Mouse (Mus musculus) CH12.LX (cell line): ENCODE data around the gene Nt5c1a. TPM values are rescaled to one million over a fixed set of nuclear protein-coding genes. Genes with fewer than 3 reads are reported as not detected.

Experiments used
- DNase-seq: peaks from one replicate; pipeline ENCODE4 v3.0.0-alpha.2; 2013; ENCODE audit errors: extremely low read depth
- H3K27ac ChIP-seq: 2 replicates; pipeline ENCODE4 v1.5.1; 2012; ENCODE audit warnings: low read depth, mild to moderate bottlenecking, control low read depth, moderate library complexity; ENCODE audit not compliant: insufficient read depth
- H3K27me3 ChIP-seq: replicated peaks from 2 replicates; pipeline ENCODE3; 2012; ENCODE audit warnings: inconsistent platforms
- H3K36me3 ChIP-seq, 2 experiments: replicated peaks in 1 of 2; 2 replicates each; pipeline versions ENCODE3 to v1.6.1; 2012; ENCODE audit warnings: inconsistent platforms in 1 of 2, low read length in 1 of 2, mild to moderate bottlenecking in 1 of 2, mixed read lengths in 1 of 2, moderate library complexity in 1 of 2; ENCODE audit not compliant: control insufficient read depth in 1 of 2, insufficient read depth in 1 of 2
- H3K4me1 ChIP-seq, 2 experiments: 2 replicates each; pipeline ENCODE4 v1.6.1; 2012; ENCODE audit warnings: inconsistent platforms in 1 of 2, moderate library complexity in 1 of 2; ENCODE audit not compliant: insufficient read depth in 2 of 2, control insufficient read depth in 1 of 2
- H3K4me2 ChIP-seq: 2 replicates; pipeline ENCODE4 v1.6.1; 2012; ENCODE audit warnings: low read depth, mild to moderate bottlenecking, control low read depth; ENCODE audit not compliant: poor library complexity, insufficient read depth, severe bottlenecking
- H3K4me3 ChIP-seq, 3 experiments: fragments of 150-350 bp in 1 of 3; sonication (generic) in 1 of 3; replicated peaks in 1 of 3; 2 replicates each; pipeline versions ENCODE3 to v1.5.1; 2011 to 2012; ENCODE audit warnings: low read depth in 2 of 3, low read length in 2 of 3, mild to moderate bottlenecking in 2 of 3, moderate library complexity in 2 of 3, control low read depth in 1 of 3, improper control_type of control experiment in 1 of 3, inconsistent platforms in 1 of 3, mixed read lengths in 1 of 3; ENCODE audit not compliant: poor library complexity in 1 of 3
- H3K79me2 ChIP-seq: replicated peaks from 2 replicates; pipeline ENCODE4 v1.6.1; 2012; ENCODE audit warnings: mild to moderate bottlenecking, moderate library complexity; ENCODE audit not compliant: control insufficient read depth, poor library complexity, insufficient read depth, severe bottlenecking; ENCODE audit errors: extremely low read depth
- H3K9ac ChIP-seq: 2 replicates; pipeline ENCODE4 v1.6.1; 2012; ENCODE audit warnings: low read depth, mild to moderate bottlenecking, control low read depth, moderate library complexity; ENCODE audit not compliant: insufficient read depth
- H3K9me3 ChIP-seq: replicated peaks from 2 replicates; pipeline ENCODE3; 2012; ENCODE audit warnings: low read length, inconsistent platforms, mixed read lengths
- CHD1 ChIP-seq: IDR thresholded peaks from 2 replicates; pipeline ENCODE4 v1.6.1; 2012; ENCODE audit warnings: low read depth, low read length, improper control_type of control experiment, inconsistent platforms
- CTCF ChIP-seq, 2 experiments: IDR thresholded peaks in 1 of 2; conservative IDR thresholded peaks in 1 of 2; 2 replicates each; pipeline ENCODE4 v1.5.1; 2011 to 2012; ENCODE audit warnings: low read depth in 2 of 2, low read length in 2 of 2, improper control_type of control experiment in 1 of 2, inconsistent platforms in 1 of 2, mild to moderate bottlenecking in 1 of 2, moderate library complexity in 1 of 2
- ELF1 ChIP-seq: IDR thresholded peaks from 2 replicates; pipeline ENCODE4 v1.6.1; 2014; ENCODE audit warnings: low read depth, mild to moderate bottlenecking, inconsistent platforms, low read length, improper control_type of control experiment
- EP300 ChIP-seq: IDR thresholded peaks from 2 replicates; pipeline ENCODE4 v1.6.1; 2011; ENCODE audit warnings: low read length, improper control_type of control experiment
- HCFC1 ChIP-seq: IDR thresholded peaks from 2 replicates; pipeline ENCODE4 v1.6.1; 2012; ENCODE audit warnings: low read depth, mild to moderate bottlenecking, inconsistent platforms, low read length, improper control_type of control experiment
- JUN ChIP-seq: IDR thresholded peaks from 2 replicates; pipeline ENCODE4 v1.6.1; 2011; ENCODE audit warnings: low read depth, mild to moderate bottlenecking, low read length, improper control_type of control experiment, moderate library complexity; ENCODE audit not compliant: insufficient read depth
- JUND ChIP-seq: conservative IDR thresholded peaks from 2 replicates; pipeline ENCODE4 v1.6.1; 2011; ENCODE audit warnings: low read depth, low read length, improper control_type of control experiment
- KAT2A ChIP-seq: IDR thresholded peaks from 2 replicates; pipeline ENCODE4 v1.6.1; 2012; ENCODE audit warnings: low read length, improper control_type of control experiment, inconsistent platforms; ENCODE audit not compliant: insufficient replicate concordance
- MAX ChIP-seq: IDR thresholded peaks from 2 replicates; pipeline ENCODE4 v1.6.1; 2011; ENCODE audit warnings: low read length, improper control_type of control experiment
- MAZ ChIP-seq: IDR thresholded peaks from 2 replicates; pipeline ENCODE4 v1.6.1; 2012; ENCODE audit warnings: low read depth, mild to moderate bottlenecking, inconsistent platforms, low read length, improper control_type of control experiment, moderate library complexity
- MEF2A ChIP-seq: IDR thresholded peaks from 2 replicates; pipeline ENCODE4 v1.6.1; 2014; ENCODE audit warnings: low read depth, mild to moderate bottlenecking, inconsistent platforms, low read length, improper control_type of control experiment, borderline replicate concordance
- MXI1 ChIP-seq: IDR thresholded peaks from 2 replicates; pipeline ENCODE4 v1.6.1; 2011; ENCODE audit warnings: mild to moderate bottlenecking, low read depth, low read length, improper control_type of control experiment
- MYC ChIP-seq: IDR thresholded peaks from 2 replicates; pipeline ENCODE4 v1.6.1; 2011; ENCODE audit warnings: low read depth, mild to moderate bottlenecking, improper control_type of control experiment, low read length
- RAD21 ChIP-seq: IDR thresholded peaks from 2 replicates; pipeline ENCODE4 v1.6.1; 2011; ENCODE audit warnings: low read depth, mild to moderate bottlenecking, low read length, improper control_type of control experiment, moderate library complexity
- RCOR1 ChIP-seq: conservative IDR thresholded peaks from 2 replicates; pipeline ENCODE4 v1.6.1; 2012; ENCODE audit warnings: low read depth, mild to moderate bottlenecking, inconsistent platforms, low read length, improper control_type of control experiment
- SMC3 ChIP-seq: IDR thresholded peaks from 2 replicates; pipeline ENCODE4 v1.6.1; 2011; ENCODE audit warnings: low read depth, low read length, improper control_type of control experiment
- ZMIZ1 ChIP-seq: IDR thresholded peaks from 2 replicates; pipeline ENCODE4 v1.6.1; 2012; ENCODE audit warnings: low read depth, mild to moderate bottlenecking, inconsistent platforms, low read length, improper control_type of control experiment
- dilution Hi-C: fragments of 300-500 bp; cut with MboI; formaldehyde crosslinking; loops from 2 replicates; pipeline ENCODE4 v1.14.3; 2020; ENCODE audit warnings: low sequenced_read_pairs; ENCODE audit not compliant: extremely low pct_unique_long_range_greater_than_20kb, extremely low pct_ligation_motif_present
- in situ Hi-C: fragments of 300-500 bp; cut with MboI; formaldehyde crosslinking; loops from 3 replicates; pipeline ENCODE4 v1.14.3; 2019; ENCODE audit warnings: low sequenced_read_pairs, low pct_ligation_motif_present, low pct_unique_long_range_greater_than_20kb, mixed read lengths
- polyA plus RNA-seq: library from polyadenylated mRNA; unstranded; fragments of >175 nt; gene quantifications from 2 replicates; pipeline ENCODE4 v1.2.1, GENCODE M21; 2012; ENCODE audit warnings: low read depth; ENCODE audit not compliant: insufficient read length
- total RNA-seq, 2 experiments: library from RNA; depleted of rRNA; stranded (reverse); fragments of 300-350 nt in 1 of 2; fragments of >200 nt in 1 of 2; gene quantifications; 2 replicates each; pipeline ENCODE4 v1.2.3; 2012 to 2014

The Nt5c1a gene
- total and polyA plus RNA-seq, 3 experiments, result not detected

GRCm38 (mm10) chr4:123200771-123201185, 526 bp upstream of the Nt5c1a start:
- dilution Hi-C loops, result no loop called here
- Histone ChIP-seq H3K4me1 (no peaks in the 10 kb centered on the region), H3K4me2 (no peak overlapping the region), H3K9me3 (no peaks in the 10 kb centered on the region), H3K4me3 (no peak overlapping the region), H3K9ac (no peak overlapping the region), H3K27me3 (peaks cover 72% of the 10 kb centered on the region), H3K79me2 (no peaks in the 10 kb centered on the region), H3K27ac (no peak overlapping the region), H3K36me3 (no peaks in the 10 kb centered on the region)
- TF ChIP-seq MXI1, result no peak
- no peak for TF ChIP-seq EP300
- TF ChIP-seq MEF2A, result no peak
- TF ChIP-seq CTCF (conservative IDR thresholded peaks at IDR 0.05 in 1 of 2, IDR thresholded peaks at IDR 0.05 in 1 of 2; ENCODE audit: low read depth in 2 of 2, low read length in 2 of 2), result peak; percentile 66 to 73
- peak; percentile 23 for TF ChIP-seq RAD21
- peak; percentile 66 for TF ChIP-seq SMC3
- TF ChIP-seq RCOR1, result no peak
- peak; percentile 42 for DNase-seq
- in situ Hi-C loops, result loop anchor here (5.0 kb wide), 1 partner anchor 43 kb away; no protein-coding TSS in a partner anchor

- Histone ChIP-seq H3K27ac (no peak overlapping the region), H3K27me3 (peaks cover 74% of the 10 kb centered on the region), H3K79me2 (no peaks in the 10 kb centered on the region), H3K36me3 (no peaks in the 10 kb centered on the region), H3K4me1 (no peaks in the 10 kb centered on the region), H3K9ac (no peak overlapping the region), H3K4me3 (no peak overlapping the region), H3K4me2 (no peak overlapping the region), H3K9me3 (no peaks in the 10 kb centered on the region)
- no peak for DNase-seq
- in situ Hi-C loops, result loop anchor here (5.0 kb wide), 1 partner anchor 45 kb away; no protein-coding TSS in a partner anchor
- dilution Hi-C loops, result no loop called here
- TF ChIP-seq SMC3 (no peak), JUN (no peak), CTCF (conservative IDR thresholded peaks at IDR 0.05 in 1 of 2, IDR thresholded peaks at IDR 0.05 in 1 of 2; ENCODE audit: low read depth in 2 of 2, low read length in 2 of 2) (no peak), MAZ (no peak), ZMIZ1 (no peak), CHD1 (no peak), MYC (no peak), MEF2A (no peak), MAX (no peak), ELF1 (no peak), HCFC1 (no peak), KAT2A (no peak), JUND (no peak), EP300 (no peak)
These were observed 753 bp downstream of the Nt5c1a start for GRCm38 (mm10) chr4:123202094-123202420.
